Mouse (Mus musculus) forebrain, embryonic 16.5 days (tissue): ENCODE measurements at regions not wholly inside any gene's neighbourhood (a gene's known extent, or its start where the extent isn't known, plus 50 kb on each side); places are given as distances from the start of the nearest gene placed in this dataset.

Experiments used
- ATAC-seq: fragments of 200-750 bp; cut with Nextera tagmentation; 2 replicates; pipeline ENCODE4 v1.8.0; 2017; ENCODE audit warnings: mild to moderate bottlenecking, moderate library complexity
- H3K27ac ChIP-seq: fragments of 300-500 bp; sonication (generic); 2 replicates; pipeline ENCODE4 v1.5.1; 2014; ENCODE audit warnings: low read length, control low read depth
- H3K27me3 ChIP-seq: fragments of 300-500 bp; sonication (generic); replicated peaks from 2 replicates; pipeline ENCODE4 v1.6.1; 2014; ENCODE audit warnings: low read length; ENCODE audit not compliant: control insufficient read depth, insufficient read depth
- H3K36me3 ChIP-seq: fragments of 300-500 bp; sonication (generic); 2 replicates; pipeline ENCODE4 v1.6.1; 2014; ENCODE audit not compliant: control insufficient read depth, insufficient read depth
- H3K4me1 ChIP-seq: fragments of 300-500 bp; sonication (generic); replicated peaks from 2 replicates; pipeline ENCODE4 v1.6.1; 2014; ENCODE audit warnings: low read length; ENCODE audit not compliant: control insufficient read depth, insufficient read depth
- H3K4me2 ChIP-seq: fragments of 300-500 bp; sonication (generic); 2 replicates; pipeline ENCODE4 v1.6.1; 2014; ENCODE audit warnings: mild to moderate bottlenecking, low read length, control low read depth
- H3K4me3 ChIP-seq: fragments of 300-500 bp; sonication (generic); replicated peaks from 2 replicates; pipeline ENCODE4 v1.5.1; 2014; ENCODE audit warnings: mild to moderate bottlenecking, low read length, control low read depth
- H3K9ac ChIP-seq: fragments of 300-500 bp; sonication (generic); replicated peaks from 2 replicates; pipeline ENCODE4 v1.6.1; 2014; ENCODE audit warnings: low read depth, low read length, control low read depth
- H3K9me3 ChIP-seq: fragments of 300-500 bp; sonication (generic); 2 replicates; pipeline ENCODE4 v1.6.1; 2016; ENCODE audit warnings: low read length; ENCODE audit not compliant: control insufficient read depth
- WGBS: fragments of 180-500 bp; shearing (Covaris S2); extraction: QIAGEN DNeasy Blood & Tissue Kit; methylation state at CpG from one replicate; pipeline ENCODE4 v1.1.7; 2014; 5-methylcytosine and 5-hydroxymethylcytosine counted together

DNA sequence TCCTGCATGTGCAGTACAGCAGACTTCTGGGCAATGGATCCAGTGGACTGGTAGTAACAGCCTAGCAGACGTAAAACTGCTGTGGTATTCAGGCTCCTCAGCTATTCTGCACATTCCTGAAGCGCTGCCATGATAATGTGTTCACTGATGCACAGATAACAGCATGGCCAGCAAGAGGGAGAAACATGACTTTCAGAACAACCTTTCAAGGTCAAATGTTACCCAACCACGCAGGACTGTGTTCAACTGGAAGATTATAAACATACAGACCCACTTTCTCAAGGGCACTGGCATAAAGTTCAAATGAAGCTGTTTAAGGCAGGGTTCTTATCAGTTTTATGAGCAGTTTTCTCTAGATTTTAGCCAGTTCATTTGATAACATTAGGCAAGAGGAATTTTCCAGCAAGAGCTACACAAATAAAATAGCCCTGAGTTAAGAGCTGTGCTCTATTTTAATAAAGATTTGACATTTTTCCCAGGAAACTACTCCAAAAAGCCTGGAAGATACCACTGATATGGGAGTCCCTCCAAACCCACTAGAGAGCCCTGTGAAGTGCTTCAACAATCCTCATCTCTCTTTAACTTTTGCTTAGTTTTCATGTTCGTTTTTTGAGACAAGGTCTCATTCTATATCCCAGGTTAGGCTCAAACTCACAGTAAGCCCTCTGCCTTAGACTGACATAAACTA is 311.6 kb upstream of the Cited2 start:
- no peak overlapping the region for H3K4me3 ChIP-seq
- ATAC-seq: no peak
- 37% methylated on average over 4 of the region's 4 CpGs for WGBS
- H3K9ac ChIP-seq: no peak overlapping the region
- H3K9me3 ChIP-seq: no peaks in the 10 kb centered on the region
- H3K4me2 ChIP-seq: no peak overlapping the region
- H3K36me3 ChIP-seq: no peaks in the 10 kb centered on the region
- no peaks in the 10 kb centered on the region for H3K4me1 ChIP-seq
- no peaks in the 10 kb centered on the region for H3K27me3 ChIP-seq
- no peak overlapping the region for H3K27ac ChIP-seq

DNA sequence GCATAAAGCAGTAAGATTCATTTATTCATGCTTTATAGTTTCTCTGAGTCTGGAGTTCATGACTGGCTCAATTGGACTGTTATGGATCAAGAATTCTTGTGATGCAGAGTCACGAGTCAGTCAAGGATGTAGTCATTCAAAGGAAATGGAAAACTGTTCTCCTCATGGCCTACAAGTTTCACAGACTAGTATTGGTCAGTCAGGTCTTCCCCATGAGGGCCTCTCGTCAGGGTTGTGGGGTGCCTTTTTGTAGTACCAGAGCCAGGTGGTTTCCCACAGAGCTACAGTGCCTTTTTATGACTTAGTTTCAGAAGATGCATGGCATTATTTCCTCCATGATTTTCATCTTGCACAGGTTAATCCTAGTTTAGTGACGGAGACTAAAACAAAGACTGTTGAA is 307.9 kb upstream of the Cited2 start:
- Histone ChIP-seq H3K4me2 (no peak overlapping the region), H3K4me3 (no peak overlapping the region), H3K27ac (no peak overlapping the region), H3K9me3 (no peaks in the 10 kb centered on the region), H3K4me1 (no peaks in the 10 kb centered on the region), H3K9ac (no peak overlapping the region), H3K27me3 (no peaks in the 10 kb centered on the region), H3K36me3 (no peaks in the 10 kb centered on the region)
- 92% methylated on average over 3 of the region's 3 CpGs for WGBS
- ATAC-seq: no peak

DNA sequence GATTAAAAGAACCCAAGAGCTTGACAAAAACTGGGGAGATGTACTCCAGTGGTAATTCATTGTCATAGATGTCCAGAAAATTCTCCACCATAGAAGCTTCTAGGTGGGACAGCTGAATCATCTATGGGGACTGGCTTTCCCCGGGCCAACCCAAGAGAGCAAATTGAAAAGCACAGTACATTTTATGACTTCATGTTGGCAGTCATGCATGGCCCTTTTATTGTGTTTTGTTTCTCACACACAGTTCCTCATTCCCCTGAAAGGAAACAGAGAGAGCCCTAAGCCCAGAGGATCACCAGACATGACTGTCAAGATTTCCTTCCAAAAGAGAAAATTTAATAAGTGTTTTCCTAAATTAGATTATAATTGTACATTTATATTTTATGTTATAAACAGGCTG is 306.9 kb upstream of the Cited2 start:
- no peak for ATAC-seq
- Histone ChIP-seq H3K4me2 (no peak overlapping the region), H3K4me1 (no peaks in the 10 kb centered on the region), H3K9me3 (no peaks in the 10 kb centered on the region), H3K36me3 (no peaks in the 10 kb centered on the region), H3K27me3 (no peaks in the 10 kb centered on the region), H3K27ac (no peak overlapping the region), H3K9ac (no peak overlapping the region), H3K4me3 (no peak overlapping the region)
- WGBS: 82% methylated on average over 1 of the region's 1 CpGs

DNA sequence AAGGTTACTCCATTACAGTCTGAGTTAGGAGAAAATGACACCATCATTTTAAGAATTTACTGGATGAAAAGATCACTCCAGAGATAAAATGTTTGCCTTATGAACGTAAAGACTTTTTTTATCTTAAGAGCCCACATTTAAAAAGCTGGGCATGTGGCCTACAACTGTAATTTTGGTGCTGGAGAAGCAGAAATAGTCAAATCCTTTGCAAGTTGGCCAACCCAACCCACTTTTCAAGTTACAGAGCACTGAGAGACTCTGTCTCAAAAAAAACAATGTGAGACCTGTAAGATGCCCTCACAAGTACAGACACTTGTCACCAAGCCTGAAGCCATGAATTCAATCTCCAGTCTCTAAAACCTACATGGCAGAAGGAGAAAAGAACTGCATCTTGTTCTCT is 305.6 kb upstream of the Cited2 start:
- WGBS: 92% methylated on average over 1 of the region's 1 CpGs
- no peaks in the 10 kb centered on the region for H3K4me1 ChIP-seq
- no peaks in the 10 kb centered on the region for H3K27me3 ChIP-seq
- H3K9me3 ChIP-seq: no peaks in the 10 kb centered on the region
- no peak overlapping the region for H3K9ac ChIP-seq
- no peak overlapping the region for H3K4me2 ChIP-seq
- H3K27ac ChIP-seq: no peak overlapping the region
- no peak overlapping the region for H3K4me3 ChIP-seq
- ATAC-seq: no peak
- H3K36me3 ChIP-seq: no peaks in the 10 kb centered on the region

DNA sequence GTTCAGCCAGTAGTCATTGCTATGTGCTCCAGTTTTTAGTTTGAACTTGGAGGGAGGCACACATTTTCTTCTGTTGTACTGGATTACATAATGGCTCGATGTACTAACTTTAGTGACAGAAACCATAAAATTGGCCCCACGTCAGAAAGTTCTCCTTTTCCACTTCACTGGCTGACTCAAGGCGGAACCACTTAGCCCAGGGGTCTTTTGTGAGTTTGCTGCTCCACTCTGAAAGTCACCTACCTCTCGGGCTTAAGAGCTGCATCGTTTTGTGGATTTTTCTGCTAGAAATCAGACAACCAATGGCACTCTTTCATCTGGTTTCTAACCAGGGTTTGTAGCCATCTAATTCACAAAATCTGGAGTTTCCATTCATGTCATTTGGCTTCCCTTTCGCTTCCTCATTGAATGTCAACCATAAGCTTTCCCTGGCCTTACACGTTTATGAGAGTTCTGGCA is 304.8 kb upstream of the Cited2 start:
- Histone ChIP-seq H3K4me2 (no peak overlapping the region), H3K36me3 (no peaks in the 10 kb centered on the region), H3K27me3 (no peaks in the 10 kb centered on the region), H3K9me3 (no peaks in the 10 kb centered on the region), H3K9ac (no peak overlapping the region), H3K4me3 (no peak overlapping the region), H3K4me1 (no peaks in the 10 kb centered on the region), H3K27ac (no peak overlapping the region)
- 67% methylated on average over 7 of the region's 7 CpGs for WGBS
- no peak for ATAC-seq

DNA sequence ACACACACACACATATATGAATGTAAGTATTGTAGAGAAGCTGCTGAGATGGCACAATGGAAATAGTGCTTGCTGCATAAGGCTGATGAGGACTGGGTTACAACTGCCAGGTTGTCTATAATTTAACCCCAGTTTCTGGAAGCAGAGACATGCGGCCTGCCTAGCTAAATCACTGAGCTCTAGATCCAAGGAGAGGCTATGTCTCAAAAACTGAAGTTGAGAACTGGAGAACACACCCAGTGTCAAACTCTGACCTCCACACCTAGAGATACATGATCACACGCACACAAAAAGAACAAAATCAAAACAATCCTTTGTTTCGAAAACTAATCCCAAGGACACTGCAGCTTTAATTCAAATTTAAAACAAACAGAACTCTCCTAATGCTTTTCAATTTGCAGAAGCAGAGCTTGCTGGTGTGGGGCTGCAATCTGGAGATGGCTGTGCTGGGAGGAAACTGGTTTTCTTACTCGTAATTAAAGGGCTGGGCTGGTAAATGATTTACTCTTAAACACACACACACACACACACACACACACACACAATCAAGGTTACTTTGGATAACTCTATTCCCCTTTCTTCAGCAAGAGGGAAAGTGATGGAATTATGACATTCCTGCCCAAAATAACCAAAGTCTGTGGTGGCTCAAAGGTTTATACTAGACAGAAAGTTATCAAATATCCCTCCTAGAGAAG is 299.3 kb upstream of the Cited2 start:
- no peaks in the 10 kb centered on the region for H3K9me3 ChIP-seq
- 58% methylated on average over 4 of the region's 4 CpGs for WGBS
- H3K27me3 ChIP-seq: no peaks in the 10 kb centered on the region
- no peak overlapping the region for H3K9ac ChIP-seq
- H3K4me2 ChIP-seq: no peak overlapping the region
- no peak overlapping the region for H3K4me3 ChIP-seq
- no peak overlapping the region for H3K27ac ChIP-seq
- ATAC-seq: no peak
- H3K4me1 ChIP-seq: no peaks in the 10 kb centered on the region
- no peaks in the 10 kb centered on the region for H3K36me3 ChIP-seq

DNA sequence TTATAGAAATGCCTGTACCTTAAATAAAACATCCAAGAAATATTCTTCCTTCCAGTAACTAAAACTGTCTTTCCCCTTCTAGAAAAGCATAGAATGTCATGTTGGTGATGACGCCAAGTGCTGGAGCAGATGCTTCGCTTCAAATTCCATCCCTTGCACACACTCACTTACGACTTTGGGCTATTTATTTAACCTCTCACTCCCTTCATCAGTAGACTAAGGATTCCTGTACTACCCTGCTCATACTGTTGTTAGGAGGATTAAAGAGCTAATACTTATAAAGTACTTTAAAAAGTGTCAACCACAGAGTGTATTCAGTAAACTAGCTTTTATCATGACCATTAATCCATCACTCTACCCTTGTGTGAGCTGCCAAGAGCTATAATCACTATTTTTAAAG is 296.8 kb upstream of the Cited2 start:
- Histone ChIP-seq H3K9me3 (no peaks in the 10 kb centered on the region), H3K4me1 (no peaks in the 10 kb centered on the region), H3K27ac (no peak overlapping the region), H3K27me3 (no peaks in the 10 kb centered on the region), H3K4me2 (no peak overlapping the region), H3K36me3 (no peaks in the 10 kb centered on the region), H3K9ac (no peak overlapping the region), H3K4me3 (no peak overlapping the region)
- 89% methylated on average over 3 of the region's 3 CpGs for WGBS
- ATAC-seq: no peak

DNA sequence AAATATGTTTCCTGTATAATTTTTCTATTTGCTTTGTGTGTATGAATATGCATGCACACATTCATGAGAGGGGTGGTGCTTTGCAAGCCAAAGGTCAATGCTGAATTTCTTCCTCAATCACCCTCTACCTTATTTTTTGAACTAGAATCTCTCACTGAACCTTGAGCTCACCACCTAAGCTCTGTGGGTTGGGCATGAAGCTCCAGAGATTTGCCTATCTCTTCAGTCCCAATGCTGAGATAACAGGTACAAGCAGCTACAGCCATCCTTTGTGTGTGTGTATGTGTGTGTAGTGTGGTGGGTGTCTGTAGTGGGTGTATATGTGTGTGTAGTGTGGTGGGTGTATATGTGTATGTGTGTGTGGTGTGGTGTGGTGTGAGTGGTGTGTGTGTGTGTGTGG is 295.7 kb upstream of the Cited2 start:
- Histone ChIP-seq H3K9me3 (no peaks in the 10 kb centered on the region), H3K4me3 (no peak overlapping the region), H3K4me1 (no peaks in the 10 kb centered on the region), H3K27me3 (no peaks in the 10 kb centered on the region), H3K9ac (no peak overlapping the region), H3K4me2 (no peak overlapping the region), H3K27ac (no peak overlapping the region), H3K36me3 (no peaks in the 10 kb centered on the region)
- no peak for ATAC-seq

DNA sequence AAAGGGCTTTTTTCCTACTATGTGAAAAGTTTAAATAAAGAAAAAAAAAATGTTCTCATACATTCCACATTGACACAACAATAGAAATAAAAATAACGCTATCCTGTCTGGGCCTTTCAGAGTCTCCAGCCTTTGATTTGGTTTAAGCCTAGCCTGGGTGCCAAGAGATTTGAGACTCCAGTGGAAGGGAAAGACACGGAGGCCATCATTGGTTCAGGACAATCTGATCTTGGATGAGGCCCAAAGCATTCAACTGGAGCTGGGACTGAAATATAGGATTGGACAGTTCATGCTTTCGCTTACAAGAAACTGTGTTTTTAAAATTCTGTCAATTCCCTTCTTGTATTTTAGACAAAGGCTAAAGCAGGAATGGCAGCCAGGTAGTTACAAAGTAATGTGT is 294.7 kb upstream of the Cited2 start:
- H3K27ac ChIP-seq: no peak overlapping the region
- 60% methylated on average over 3 of the region's 3 CpGs for WGBS
- H3K4me3 ChIP-seq: no peak overlapping the region
- H3K4me2 ChIP-seq: no peak overlapping the region
- H3K36me3 ChIP-seq: no peaks in the 10 kb centered on the region
- no peaks in the 10 kb centered on the region for H3K4me1 ChIP-seq
- no peaks in the 10 kb centered on the region for H3K27me3 ChIP-seq
- ATAC-seq: no peak
- H3K9ac ChIP-seq: no peak overlapping the region
- H3K9me3 ChIP-seq: no peaks in the 10 kb centered on the region
